Mouse (Mus musculus) liver, embryonic 14.5 days (tissue): ENCODE results near the gene Tle1. TPM values are rescaled to one million over a fixed set of nuclear protein-coding genes. Genes with fewer than 3 reads are reported as not detected.
A peak's percentile ranks its signal among the peaks of the same experiment; 100 is the strongest.

Experiments used
- ATAC-seq: fragments of 200-750 bp; cut with Nextera tagmentation; 2 replicates; pipeline ENCODE4 v1.8.0; 2017; ENCODE audit warnings: moderate number of reproducible peaks, mild to moderate bottlenecking, moderate library complexity; ENCODE audit not compliant: insufficient read depth
- DNase-seq, 3 experiments: peaks; one replicate each; pipeline ENCODE4 v3.0.0-alpha.2; 2012 to 2013; ENCODE audit warnings: low read depth in 3 of 3, low spot score in 3 of 3
- H3K27ac ChIP-seq: fragments of 300-500 bp; sonication (generic); 2 replicates; pipeline ENCODE4 v1.5.1; 2014; ENCODE audit warnings: moderate library complexity, mild to moderate bottlenecking, control low read depth, inconsistent platforms
- H3K27me3 ChIP-seq: fragments of 300-500 bp; sonication (generic); 2 replicates; pipeline ENCODE4 v1.6.1; 2014; ENCODE audit warnings: mild to moderate bottlenecking, low read length, moderate library complexity; ENCODE audit not compliant: control insufficient read depth, insufficient read depth
- H3K36me3 ChIP-seq: fragments of 300-500 bp; sonication (generic); replicated peaks from 2 replicates; pipeline ENCODE4 v1.6.1; 2014; ENCODE audit warnings: low read depth; ENCODE audit not compliant: control insufficient read depth, insufficient read depth
- H3K4me1 ChIP-seq, 2 experiments: fragments of 200-500 bp in 1 of 2; fragments of 300-500 bp in 1 of 2; sonication (generic) in 1 of 2; replicated peaks; 2 replicates each; pipeline ENCODE4 v1.6.1; 2012 to 2014; ENCODE audit warnings: antibody characterized with exemption in 1 of 2, inconsistent platforms in 1 of 2, low read length in 1 of 2; ENCODE audit not compliant: control insufficient read depth in 2 of 2, insufficient read depth in 2 of 2
- H3K4me2 ChIP-seq: fragments of 300-500 bp; sonication (generic); 2 replicates; pipeline ENCODE4 v1.6.1; 2014; ENCODE audit warnings: low read depth, mild to moderate bottlenecking, control low read depth, moderate library complexity
- H3K4me3 ChIP-seq, 2 experiments: fragments of 200-500 bp in 1 of 2; fragments of 300-500 bp in 1 of 2; sonication (generic) in 1 of 2; 2 replicates each; pipeline ENCODE4 v1.5.1; 2012 to 2014; ENCODE audit warnings: low read depth in 2 of 2, low read length in 2 of 2, mild to moderate bottlenecking in 2 of 2, control low read depth in 1 of 2, inconsistent platforms in 1 of 2, moderate library complexity in 1 of 2; ENCODE audit not compliant: insufficient read depth in 1 of 2
- H3K9ac ChIP-seq: fragments of 300-500 bp; sonication (generic); replicated peaks from 2 replicates; pipeline ENCODE4 v1.6.1; 2014; ENCODE audit warnings: mild to moderate bottlenecking, control low read depth, moderate library complexity
- H3K9me3 ChIP-seq: fragments of 300-500 bp; sonication (generic); 2 replicates; pipeline ENCODE4 v1.6.1; 2016; ENCODE audit warnings: low read length, mixed read lengths; ENCODE audit not compliant: control insufficient read depth
- CTCF ChIP-seq: IDR thresholded peaks from 2 replicates; pipeline ENCODE4 v1.5.1; 2016; ENCODE audit warnings: antibody characterized with exemption, low read depth, control low read depth
- EP300 ChIP-seq: IDR thresholded peaks from 2 replicates; pipeline ENCODE4 v1.6.1; 2016; ENCODE audit warnings: antibody characterized with exemption, low read depth
- WGBS: fragments of 180-500 bp; shearing (Covaris S2); extraction: QIAGEN DNeasy Blood & Tissue Kit; methylation state at CpG from one replicate; pipeline ENCODE4 v1.1.7; 2014; ENCODE audit not compliant: insufficient replicate concordance; 5-methylcytosine and 5-hydroxymethylcytosine counted together
- polyA plus RNA-seq, 2 experiments: library from polyadenylated mRNA; depleted of rRNA in 1 of 2; stranded (reverse) in 1 of 2; unstranded in 1 of 2; fragments of >200 nt; fragmentation: Nextera tagmentation in 1 of 2; extraction: Ambion mirVana in 1 of 2; gene quantifications; 2 replicates each; pipeline versions ENCODE4 v1.2.1 to v1.2.3; 2012 to 2014

Gene Tle1
- polyA plus RNA-seq, 2 experiments: 5.8 to 9.1 TPM

GRCm38 (mm10) chr4:72165765-72166164 lies 35.0 kb downstream of the Tle1 start:
- no peaks in the 10 kb centered on the region; the same call in 1 of the 2 replicates for H3K36me3 ChIP-seq
- H3K27ac ChIP-seq: no peak overlapping the region
- H3K4me2 ChIP-seq: no peak overlapping the region
- ATAC-seq (no peak), DNase-seq (no peak)
- TF ChIP-seq CTCF: no peak
- TF ChIP-seq EP300: no peak
- no peak overlapping the region for H3K9ac ChIP-seq
- no peaks in the 10 kb centered on the region for H3K9me3 ChIP-seq
- H3K4me1 ChIP-seq: peaks cover 4 to 6% of the 10 kb centered on the region in 2 experiments; a peak in 3 of 4 replicates
- no peaks in the 10 kb centered on the region for H3K27me3 ChIP-seq
- 85% methylated on average over 9 of the region's 9 CpGs for WGBS
- H3K4me3 ChIP-seq: no peak overlapping the region

GRCm38 (mm10) chr4:72162445-72163218 lies 38.1 kb downstream of the Tle1 start:
- ATAC-seq (peak; percentile 67; the same call in 1 of the 2 replicates), DNase-seq (peak in 1 of 3 experiments; percentile 6)
- WGBS: 67% methylated on average over 4 of the region's 4 CpGs
- Histone ChIP-seq H3K27me3 (no peaks in the 10 kb centered on the region), H3K27ac (no peak overlapping the region), H3K4me1 (peaks cover 4 to 6% of the 10 kb centered on the region in 2 experiments; a peak in 3 of 4 replicates), H3K36me3 (no peaks in the 10 kb centered on the region), H3K9ac (no peak overlapping the region), H3K4me2 (no peak overlapping the region), H3K4me3 (no peak overlapping the region), H3K9me3 (no peaks in the 10 kb centered on the region)
- TF ChIP-seq EP300: no peak
- no peak for TF ChIP-seq CTCF

- H3K27me3 ChIP-seq: no peaks in the 10 kb centered on the region
- H3K4me1 ChIP-seq: peaks cover 4 to 6% of the 10 kb centered on the region in 2 experiments; a peak in 3 of 4 replicates
- peaks cover 4% of the 10 kb centered on the region for H3K36me3 ChIP-seq
- WGBS: 77% methylated on average over 14 of the region's 14 CpGs
- H3K4me2 ChIP-seq: no peak overlapping the region
- H3K4me3 ChIP-seq: no peak overlapping the region
- ATAC-seq (no peak), DNase-seq (no peak)
- no peak overlapping the region for H3K9ac ChIP-seq
- no peaks in the 10 kb centered on the region for H3K9me3 ChIP-seq
- no peak overlapping the region for H3K27ac ChIP-seq
- no peak for TF ChIP-seq EP300
- TF ChIP-seq CTCF: no peak
Measured at GRCm38 (mm10) chr4:72160102-72160511, 40.6 kb downstream of the Tle1 start.

DNA sequence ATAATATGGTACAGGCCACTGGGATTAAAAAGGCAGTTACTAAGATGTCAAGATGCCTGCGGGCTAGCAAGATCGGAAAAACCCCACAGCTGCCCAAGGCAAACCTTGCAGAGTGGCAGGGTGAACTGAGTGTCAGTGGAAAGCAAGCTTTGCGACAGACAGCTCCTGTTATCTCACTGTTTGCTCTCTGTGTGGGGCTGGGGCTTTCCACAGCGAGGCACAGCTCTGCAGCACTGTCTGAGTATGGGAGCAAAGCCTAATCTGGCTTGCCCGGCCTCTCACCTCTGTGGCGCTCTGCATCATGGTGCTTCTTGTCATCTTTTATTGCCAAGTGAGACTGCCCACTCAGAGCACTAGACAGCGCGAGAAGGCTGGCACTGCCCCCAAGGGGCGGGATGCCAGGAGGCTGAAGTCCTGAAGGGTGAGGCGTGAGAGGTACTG lies 42.8 kb downstream of the Tle1 start:
- Histone ChIP-seq H3K9ac (no peak overlapping the region), H3K4me1 (peaks cover 2 to 6% of the 10 kb centered on the region in 2 experiments; a peak in 3 of 4 replicates), H3K27me3 (no peaks in the 10 kb centered on the region), H3K27ac (no peak overlapping the region), H3K9me3 (no peaks in the 10 kb centered on the region), H3K4me3 (no peak overlapping the region), H3K36me3 (peaks cover 4% of the 10 kb centered on the region), H3K4me2 (no peak overlapping the region)
- TF ChIP-seq EP300 (no peak), CTCF (no peak)
- ATAC-seq (no peak), DNase-seq (no peak)
- WGBS: 72% methylated on average over 10 of the region's 10 CpGs

DNA sequence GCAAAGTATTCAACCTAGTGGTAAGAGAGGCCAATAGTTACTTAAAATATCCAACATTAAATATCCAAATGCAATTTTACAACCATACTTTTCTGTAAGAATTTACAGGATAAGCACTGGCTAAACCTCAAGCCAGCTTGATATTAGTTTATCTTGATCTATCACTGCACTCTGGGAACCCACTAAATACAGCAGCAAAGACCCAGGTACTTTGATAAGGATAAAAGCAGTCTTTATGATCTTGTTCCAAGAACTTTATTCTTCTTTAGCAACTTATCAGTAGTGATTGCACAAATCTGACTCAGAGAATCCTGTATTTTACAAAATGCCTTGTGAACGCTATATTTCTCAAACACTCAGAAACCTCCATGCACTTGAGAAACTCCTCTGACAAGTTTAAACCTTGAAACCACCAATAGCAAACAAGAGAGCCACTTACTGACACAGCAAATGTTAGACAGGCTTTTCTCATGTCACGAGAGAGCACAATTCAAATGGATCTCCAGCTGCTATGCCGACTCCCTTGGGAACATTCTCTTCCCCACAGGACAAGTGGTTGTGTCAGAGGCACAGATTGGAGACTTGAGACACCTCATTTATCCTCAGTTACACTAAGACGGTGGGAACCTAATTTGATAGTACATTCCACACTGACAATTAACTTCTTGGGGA lies 50.1 kb downstream of the Tle1 start:
- no peak for DNase-seq
- ATAC-seq: no peak
- WGBS: 63% methylated on average over 4 of the region's 4 CpGs
- no peaks in the 10 kb centered on the region for H3K9me3 ChIP-seq
- no peak for TF ChIP-seq EP300
- TF ChIP-seq CTCF: no peak
- H3K27me3 ChIP-seq: no peaks in the 10 kb centered on the region
- no peak overlapping the region for H3K4me3 ChIP-seq
- H3K4me1 ChIP-seq: peaks cover 0 to 1% of the 10 kb centered on the region in 2 experiments; a peak in 1 of 4 replicates
- H3K9ac ChIP-seq: no peak overlapping the region
- no peaks in the 10 kb centered on the region for H3K36me3 ChIP-seq
- H3K4me2 ChIP-seq: no peak overlapping the region
- no peak overlapping the region for H3K27ac ChIP-seq
